Mouse (Mus musculus): ENCODE data around the gene Pde10a.

- no peak for TF ChIP-seq CTCF (IDR thresholded peaks at IDR 0.05; ENCODE audit: low read depth)
- no peak for TF ChIP-seq EP300 (IDR thresholded peaks at IDR 0.05; ENCODE audit: low read depth)
These were observed 149.5 kb downstream of the Pde10a start for GRCm38 (mm10) chr17:8674651-8675050.

Measured in heart, postnatal 0 days (tissue).